ENCODE assay signal across 21 mouse cellular contexts in the genomic region with DNA sequence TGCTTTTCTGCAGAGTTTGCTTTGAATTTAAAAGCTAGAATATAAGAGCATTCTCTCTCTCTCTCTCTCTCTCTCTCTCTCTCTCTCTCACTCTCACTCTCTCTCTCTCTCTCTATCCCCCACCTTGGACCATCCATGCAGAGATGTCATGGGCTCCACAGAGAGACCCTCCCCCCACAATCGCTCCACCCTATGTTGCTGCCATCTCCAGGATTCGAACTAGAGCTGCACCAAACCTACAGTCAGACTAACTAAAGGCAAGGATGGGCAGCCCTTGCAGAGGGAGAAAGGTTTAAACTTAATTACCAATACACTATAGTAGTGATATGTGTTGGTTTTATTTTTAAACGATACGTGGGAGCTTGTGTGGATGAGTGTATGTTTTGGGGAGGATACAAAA. TPM values are rescaled to one million over a fixed set of nuclear protein-coding genes. Genes with fewer than 3 reads are reported as not detected.
"Had no signal": no experiment of that assay in that cellular context is flagged by ENCODE, and none has a peak within 500 bp of the region (broad histone marks: within the 10 kb centered on the region; RNA-seq: fewer than 3 reads in every experiment).

No protein-coding gene starts in this region.

- H3K4me3 ChIP-seq: kidney, embryonic 15.5 days; left cerebral cortex, adult 2 months; midbrain, embryonic 13.5 days; neural tube, embryonic 12.5 days; neural tube, embryonic 15.5 days had no signal

- H3K4me2 ChIP-seq: kidney, embryonic 15.5 days; liver, embryonic 11.5 days; lung, embryonic 14.5 days; midbrain, embryonic 13.5 days; neural tube, embryonic 12.5 days; neural tube, embryonic 15.5 days had no signal

- H3K9me3 ChIP-seq: kidney, embryonic 15.5 days; midbrain, embryonic 13.5 days; neural tube, embryonic 12.5 days; neural tube, embryonic 15.5 days had no signal

- H3K27ac ChIP-seq: kidney, embryonic 15.5 days; left cerebral cortex, adult 2 months; liver, embryonic 14.5 days; macrophage; midbrain, embryonic 13.5 days; neural tube, embryonic 12.5 days; neural tube, embryonic 15.5 days had no signal

- H3K36me3 ChIP-seq: kidney, embryonic 15.5 days; midbrain, embryonic 13.5 days; neural tube, embryonic 12.5 days; neural tube, embryonic 15.5 days had no signal

- ATAC-seq: liver, postnatal 0 days; lung, postnatal 0 days; midbrain, embryonic 13.5 days had no signal

- DNase-seq: kidney, adult 8-10 months; kidney, postnatal 10 days; kidney, postnatal 36 days; layer of hippocampus, postnatal 36 days; liver, postnatal 0 days; lung, embryonic 14.5 days; right cerebral cortex, adult 18-20 months; right cerebral cortex, postnatal 14 days; right cerebral cortex, postnatal 4 days; thymus, adult 18-20 months; thymus, postnatal 36 days had no signal

- H3K9ac ChIP-seq: kidney, embryonic 15.5 days; liver, embryonic 14.5 days; liver, postnatal 0 days; lung, embryonic 14.5 days; midbrain, embryonic 13.5 days; neural tube, embryonic 12.5 days; neural tube, embryonic 15.5 days had no signal

- H3K27me3 ChIP-seq: kidney, embryonic 15.5 days; midbrain, embryonic 13.5 days; neural tube, embryonic 12.5 days; neural tube, embryonic 15.5 days had no signal

- H3K4me1 ChIP-seq: neural tube, embryonic 12.5 days; neural tube, embryonic 15.5 days had no signal

RNA-seq across cellular contexts. Expression of gene Fas, which starts 39.8 kb away (rescaled TPM):
- polyA plus RNA-seq: testis, adult 2 months had no signal
